Mouse (Mus musculus) MEL (cell line): ENCODE measurements around the gene Serf2. TPM values are rescaled to one million over a fixed set of nuclear protein-coding genes. Genes with fewer than 3 reads are reported as not detected.

Source experiments
- DNase-seq: peaks from one replicate; pipeline ENCODE4 v3.0.0; 2011; ENCODE audit warnings: low read depth, low spot score
- H3K27ac ChIP-seq: 2 replicates; pipeline ENCODE4 v1.5.1; 2012; ENCODE audit warnings: low read depth, mild to moderate bottlenecking, control low read depth, low read length, moderate library complexity; ENCODE audit not compliant: control insufficient read depth
- H3K27me3 ChIP-seq, 2 experiments: fragments of 150-350 bp in 1 of 2; sonication (generic) in 1 of 2; 2 replicates each; pipeline ENCODE4 v1.6.1; 2012; ENCODE audit warnings: low read length in 2 of 2, mild to moderate bottlenecking in 2 of 2, improper control_type of control experiment in 1 of 2, moderate library complexity in 1 of 2; ENCODE audit not compliant: insufficient read depth in 2 of 2, control insufficient read depth in 1 of 2
- H3K36me3 ChIP-seq, 2 experiments: 2 replicates each; pipeline ENCODE4 v1.6.1; 2012 to 2014; ENCODE audit warnings: low read length in 2 of 2, improper control_type of control experiment in 1 of 2, inconsistent platforms in 1 of 2, mild to moderate bottlenecking in 1 of 2; ENCODE audit not compliant: insufficient read depth in 2 of 2, control insufficient read depth in 1 of 2
- H3K4me1 ChIP-seq, 2 experiments: fragments of 150-350 bp in 1 of 2; sonication (generic) in 1 of 2; 2 replicates each; pipeline ENCODE4 v1.6.1; 2012; ENCODE audit warnings: low read length in 2 of 2, improper control_type of control experiment in 1 of 2, mild to moderate bottlenecking in 1 of 2; ENCODE audit not compliant: insufficient read depth in 2 of 2, control insufficient read depth in 1 of 2
- H3K4me3 ChIP-seq, 2 experiments: fragments of 150-350 bp in 1 of 2; sonication (generic) in 1 of 2; 2 replicates each; pipeline ENCODE4 v1.5.1; 2012; ENCODE audit warnings: low read depth in 2 of 2, low read length in 2 of 2, mild to moderate bottlenecking in 2 of 2, moderate library complexity in 2 of 2, control low read depth in 1 of 2, improper control_type of control experiment in 1 of 2; ENCODE audit not compliant: control insufficient read depth in 1 of 2, insufficient read depth in 1 of 2
- H3K79me2 ChIP-seq: 2 replicates; pipeline ENCODE4 v1.6.1; 2012; ENCODE audit warnings: mild to moderate bottlenecking, low read length, moderate library complexity; ENCODE audit not compliant: control insufficient read depth, poor library complexity, insufficient read depth
- H3K9ac ChIP-seq: 2 replicates; pipeline ENCODE4 v1.6.1; 2012; ENCODE audit warnings: low read depth, mild to moderate bottlenecking, control low read depth, low read length, moderate library complexity; ENCODE audit not compliant: control insufficient read depth, poor library complexity, severe bottlenecking
- H3K9me3 ChIP-seq: fragments of 150-350 bp; sonication (generic); replicated peaks from 2 replicates; pipeline ENCODE4 v1.6.1; 2012; ENCODE audit warnings: mild to moderate bottlenecking, low read length, improper control_type of control experiment, moderate library complexity; ENCODE audit not compliant: insufficient read depth
- CHD2 ChIP-seq: IDR thresholded peaks from 2 replicates; pipeline ENCODE4 v1.6.1; 2011; ENCODE audit warnings: low read length, improper control_type of control experiment
- E2F4 ChIP-seq: IDR thresholded peaks from 2 replicates; pipeline ENCODE4 v1.6.1; 2011; ENCODE audit warnings: low read depth, low read length, improper control_type of control experiment, borderline replicate concordance
- ELF1 ChIP-seq: IDR thresholded peaks from 2 replicates; pipeline ENCODE4 v1.6.1; 2014; ENCODE audit warnings: low read depth, mild to moderate bottlenecking, inconsistent platforms, low read length, improper control_type of control experiment, moderate library complexity
- EP300 ChIP-seq, 2 experiments: IDR thresholded peaks; 2 replicates each; pipeline ENCODE4 v1.6.1; 2011; ENCODE audit warnings: improper control_type of control experiment in 2 of 2, low read length in 2 of 2, low read depth in 1 of 2, mild to moderate bottlenecking in 1 of 2
- ETS1 ChIP-seq: IDR thresholded peaks from 2 replicates; pipeline ENCODE4 v1.6.1; 2012; ENCODE audit warnings: low read depth, mild to moderate bottlenecking, inconsistent platforms, low read length, improper control_type of control experiment, moderate library complexity
- GABPA ChIP-seq: IDR thresholded peaks from 2 replicates; pipeline ENCODE4 v1.6.1; 2012; ENCODE audit warnings: low read depth, mild to moderate bottlenecking, inconsistent platforms, low read length, improper control_type of control experiment, moderate library complexity
- HCFC1 ChIP-seq: IDR thresholded peaks from 2 replicates; pipeline ENCODE4 v1.6.1; 2012; ENCODE audit warnings: low read depth, mild to moderate bottlenecking, inconsistent platforms, low read length, improper control_type of control experiment, moderate library complexity
- JUND ChIP-seq: IDR thresholded peaks from 2 replicates; pipeline ENCODE4 v1.6.1; 2011; ENCODE audit warnings: low read depth, mild to moderate bottlenecking, improper control_type of control experiment, low read length
- MAZ ChIP-seq: IDR thresholded peaks from 2 replicates; pipeline ENCODE4 v1.6.1; 2012; ENCODE audit warnings: low read depth, mild to moderate bottlenecking, inconsistent platforms, low read length, improper control_type of control experiment
- MEF2A ChIP-seq: IDR thresholded peaks from 2 replicates; pipeline ENCODE4 v1.6.1; 2014; ENCODE audit warnings: low read depth, mild to moderate bottlenecking, inconsistent platforms, low read length, improper control_type of control experiment; ENCODE audit not compliant: poor library complexity, insufficient replicate concordance, severe bottlenecking; ENCODE audit errors: extremely low read depth
- MXI1 ChIP-seq: IDR thresholded peaks from 2 replicates; pipeline ENCODE4 v1.6.1; 2011; ENCODE audit warnings: mild to moderate bottlenecking, low read depth, low read length, improper control_type of control experiment
- MYC ChIP-seq: IDR thresholded peaks from 2 replicates; pipeline ENCODE4 v1.6.1; 2011; ENCODE audit warnings: low read depth, mild to moderate bottlenecking, low read length, improper control_type of control experiment, moderate library complexity
- NELFE ChIP-seq: IDR thresholded peaks from 2 replicates; pipeline ENCODE4 v1.6.1; 2011; ENCODE audit warnings: low read depth, low read length, improper control_type of control experiment
- POLR2A ChIP-seq, 2 experiments: IDR thresholded peaks; 2 replicates each; pipeline ENCODE4 v1.6.1; 2011 to 2012; ENCODE audit warnings: low read length in 2 of 2, mild to moderate bottlenecking in 2 of 2, control low read depth in 1 of 2, improper control_type of control experiment in 1 of 2, low read depth in 1 of 2, moderate library complexity in 1 of 2; ENCODE audit not compliant: control insufficient read depth in 1 of 2, insufficient read depth in 1 of 2, poor library complexity in 1 of 2
- POLR2AphosphoS2 ChIP-seq: IDR thresholded peaks from 2 replicates; pipeline ENCODE4 v1.6.1; 2011; ENCODE audit warnings: low read length, improper control_type of control experiment
- POLR2AphosphoS5 ChIP-seq: IDR thresholded peaks from 2 replicates; pipeline ENCODE4 v1.6.1; 2012; ENCODE audit warnings: low read depth, borderline replicate concordance, mild to moderate bottlenecking, inconsistent platforms, low read length, moderate library complexity, mixed read lengths
- SIN3A ChIP-seq: IDR thresholded peaks from 2 replicates; pipeline ENCODE4 v1.6.1; 2012; ENCODE audit warnings: low read length, improper control_type of control experiment, inconsistent platforms
- SMC3 ChIP-seq: IDR thresholded peaks from 2 replicates; pipeline ENCODE4 v1.6.1; 2011; ENCODE audit warnings: low read depth, low read length, improper control_type of control experiment
- TAL1 ChIP-seq: IDR thresholded peaks from 2 replicates; pipeline ENCODE4 v1.6.1; 2012; ENCODE audit warnings: mild to moderate bottlenecking, inconsistent platforms, low read length, moderate library complexity, mixed read lengths
- TCF12 ChIP-seq: IDR thresholded peaks from 2 replicates; pipeline ENCODE4 v1.6.1; 2014; ENCODE audit warnings: low read depth, mild to moderate bottlenecking, inconsistent platforms, low read length, improper control_type of control experiment, moderate library complexity
- USF1 ChIP-seq: IDR thresholded peaks from 2 replicates; pipeline ENCODE4 v1.6.1; 2014; ENCODE audit warnings: low read depth, mild to moderate bottlenecking, inconsistent platforms, low read length, improper control_type of control experiment, moderate library complexity
- ZC3H11A ChIP-seq: IDR thresholded peaks from 2 replicates; pipeline ENCODE4 v1.6.1; 2012; ENCODE audit warnings: low read depth, mild to moderate bottlenecking, inconsistent platforms, low read length, improper control_type of control experiment
- ZMIZ1 ChIP-seq: IDR thresholded peaks from 2 replicates; pipeline ENCODE4 v1.6.1; 2012; ENCODE audit warnings: low read depth, mild to moderate bottlenecking, inconsistent platforms, low read length, improper control_type of control experiment, moderate library complexity
- ZNF384 ChIP-seq: IDR thresholded peaks from 2 replicates; pipeline ENCODE4 v1.6.1; 2012; ENCODE audit warnings: low read depth, mild to moderate bottlenecking, inconsistent platforms, low read length, improper control_type of control experiment
- polyA plus RNA-seq, 2 experiments: library from polyadenylated mRNA; stranded (reverse) in 1 of 2; unstranded in 1 of 2; fragments of >175 nt in 1 of 2; fragments of >200 nt in 1 of 2; gene quantifications; 2 replicates each; pipeline versions ENCODE4 v1.2.1 to v1.2.4; 2012; ENCODE audit warnings: low replicate concordance in 2 of 2, low read depth in 1 of 2; ENCODE audit not compliant: insufficient read length in 2 of 2, insufficient read depth in 1 of 2, missing spikeins in 1 of 2
- total RNA-seq: library from RNA; depleted of rRNA; stranded (reverse); fragments of 300-350 nt; gene quantifications from 2 replicates; pipeline ENCODE4 v1.2.3, GENCODE M21; 2012

The Serf2 gene
- total and polyA plus RNA-seq, 3 experiments, result 352 to 469 TPM; not detected in 1

DNA sequence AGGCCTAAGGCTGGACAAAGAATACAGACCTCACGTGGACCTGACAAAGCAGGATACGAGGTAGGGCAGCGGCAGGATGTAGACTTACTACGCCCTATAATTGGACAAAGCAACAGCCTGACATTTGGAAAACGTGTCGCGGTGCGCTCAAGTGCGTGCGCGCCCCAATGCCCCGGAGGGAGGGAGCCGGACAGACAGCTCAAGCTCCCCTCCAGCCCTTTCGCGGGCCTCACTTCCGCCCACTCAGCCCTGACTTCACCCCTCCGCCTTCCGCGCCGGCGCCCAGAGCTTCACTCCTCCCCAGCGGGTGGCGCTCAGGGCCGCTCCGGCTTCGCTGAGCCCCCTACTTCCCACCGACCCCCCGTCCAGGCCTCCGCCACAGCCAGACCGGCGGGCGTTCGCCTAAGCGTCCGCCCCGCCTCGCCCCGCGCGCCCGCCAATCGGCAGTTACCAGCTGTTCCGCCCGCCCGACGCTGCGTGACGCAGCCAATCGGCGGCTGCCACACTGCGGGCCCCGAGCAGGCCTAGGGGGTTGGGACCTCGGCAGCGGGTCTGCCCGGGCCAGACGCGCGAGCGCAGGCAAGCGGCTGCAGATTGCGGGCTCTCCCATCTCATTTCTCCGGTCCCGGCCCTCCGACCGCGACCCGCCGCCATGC lies 35.5 kb upstream of the Serf2 start, which contains the start of the genes Pdia3 and Catsper2 (continued):
- peak; percentile 70; the same call in 1 of the 2 replicates for TF ChIP-seq SIN3A
- no peak for TF ChIP-seq POLR2AphosphoS5
- TF ChIP-seq CHD2, result peak; percentile 41

DNA sequence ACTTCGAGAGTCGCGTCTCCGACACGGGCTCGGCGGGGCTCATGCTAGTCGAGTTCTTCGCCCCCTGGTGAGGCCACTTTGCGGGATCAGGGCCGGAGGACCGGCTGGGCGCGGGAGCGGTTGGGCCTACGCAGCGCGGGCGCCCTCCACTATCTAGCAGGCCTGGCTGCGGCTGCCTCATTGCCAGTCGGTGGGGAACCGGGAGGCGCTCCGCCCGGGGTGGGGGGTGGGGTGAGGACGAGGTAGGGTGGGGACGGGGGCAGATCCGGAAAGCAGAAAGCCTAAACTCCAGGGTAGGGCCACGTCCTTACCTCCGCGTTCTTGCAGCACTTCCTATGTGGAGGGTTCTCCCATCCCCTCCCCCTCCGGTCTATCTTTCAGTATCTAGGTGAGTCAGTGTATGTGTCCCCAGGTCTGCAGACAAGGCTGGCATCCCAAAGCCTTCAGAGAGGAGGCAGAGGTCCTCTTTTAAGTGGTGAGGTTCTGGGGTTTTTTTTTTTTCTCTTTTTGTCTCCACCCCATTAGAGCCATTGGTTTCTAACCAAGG lies 34.8 kb upstream of the Serf2 start:
- DNase-seq, result peak; percentile 84
- no peaks in the 10 kb centered on the region for H3K9me3 ChIP-seq
- no peaks in the 10 kb centered on the region for H3K27me3 ChIP-seq
- peaks cover 48% of the 10 kb centered on the region for H3K79me2 ChIP-seq
- peak overlapping the region; percentile 87 for H3K9ac ChIP-seq
- TF ChIP-seq USF1 (no peak), MXI1 (no peak), ETS1 (0 out of 2 replicates have a peak, but pooled peaks have one; percentile 21), NELFE (no peak), SMC3 (no peak), SIN3A (peak; percentile 56), CHD2 (peak; percentile 20; the same call in 1 of the 2 replicates), ELF1 (peak; percentile 22; the same call in 1 of the 2 replicates), ZNF384 (peak; percentile 41), TCF12 (0 out of 2 replicates have a peak, but pooled peaks have one; percentile 4)
- H3K4me3 ChIP-seq, result peak overlapping the region; percentile 84 to 100
- H3K4me1 ChIP-seq, result peaks cover 0 to 7% of the 10 kb centered on the region in 2 experiments
- H3K36me3 ChIP-seq, result peaks cover 6 to 33% of the 10 kb centered on the region in 2 experiments
- H3K27ac ChIP-seq, result peak overlapping the region; percentile 82

DNA sequence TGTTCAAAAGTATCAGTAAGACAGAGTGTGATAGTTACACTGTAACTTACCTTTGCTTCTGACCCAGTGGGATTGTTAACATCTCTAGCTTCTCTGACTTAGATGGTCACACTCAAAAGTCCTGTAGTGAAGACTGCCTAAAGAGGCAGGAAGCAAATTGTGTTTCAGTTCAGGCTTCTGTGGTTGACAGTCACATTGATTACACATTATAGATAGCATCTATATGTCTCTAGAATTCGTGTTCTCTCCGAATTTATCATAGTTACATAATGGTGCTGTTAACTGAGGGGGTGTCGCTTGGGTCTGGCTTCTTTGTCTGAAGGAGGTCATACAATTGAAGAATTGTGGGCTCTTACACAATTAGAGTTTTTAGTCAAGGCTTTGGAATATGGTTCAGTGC lies 33.9 kb upstream of the Serf2 start:
- peaks cover 53% of the 10 kb centered on the region for H3K79me2 ChIP-seq
- no peaks in the 10 kb centered on the region for H3K27me3 ChIP-seq
- H3K27ac ChIP-seq, result no peak overlapping the region
- peaks cover 10 to 33% of the 10 kb centered on the region in 2 experiments for H3K36me3 ChIP-seq
- no peaks in the 10 kb centered on the region for H3K9me3 ChIP-seq
- no peak for DNase-seq
- TF ChIP-seq GABPA (no peak), TCF12 (no peak), E2F4 (no peak), EP300 (IDR thresholded peaks at IDR 0.05; ENCODE audit: low read depth in 1 of 2, low read length in 2 of 2) (no peak), HCFC1 (no peak), ZC3H11A (no peak), MYC (no peak), MAZ (no peak), POLR2AphosphoS2 (no peak), TAL1 (no peak), JUND (no peak), POLR2A (IDR thresholded peaks at IDR 0.05; ENCODE audit: control insufficient read depth in 1 of 2, insufficient read depth in 1 of 2, low read depth in 1 of 2, low read length in 2 of 2, poor library complexity in 1 of 2) (no peak), ZNF384 (no peak), MEF2A (no peak), ZMIZ1 (no peak), ETS1 (no peak)
- peak overlapping the region; percentile 19 to 100 for H3K4me3 ChIP-seq
- peak overlapping the region; percentile 87 for H3K9ac ChIP-seq
- peaks cover 0 to 7% of the 10 kb centered on the region in 2 experiments for H3K4me1 ChIP-seq
